Mouse (Mus musculus) embryo, embryonic 9.5 days (tissue): ENCODE data around the gene Ppp3ca.
"Not testable (repeated sequence)": the region's sequence is repeated elsewhere in the genome, so short reads cannot be mapped to it uniquely, and the experiment has no call there.

Source experiments
- DNase-seq: peaks from one replicate; pipeline ENCODE4 v3.0.0-alpha.2; 2017; ENCODE audit errors: extremely low spot score

Ppp3ca gene

DNA sequence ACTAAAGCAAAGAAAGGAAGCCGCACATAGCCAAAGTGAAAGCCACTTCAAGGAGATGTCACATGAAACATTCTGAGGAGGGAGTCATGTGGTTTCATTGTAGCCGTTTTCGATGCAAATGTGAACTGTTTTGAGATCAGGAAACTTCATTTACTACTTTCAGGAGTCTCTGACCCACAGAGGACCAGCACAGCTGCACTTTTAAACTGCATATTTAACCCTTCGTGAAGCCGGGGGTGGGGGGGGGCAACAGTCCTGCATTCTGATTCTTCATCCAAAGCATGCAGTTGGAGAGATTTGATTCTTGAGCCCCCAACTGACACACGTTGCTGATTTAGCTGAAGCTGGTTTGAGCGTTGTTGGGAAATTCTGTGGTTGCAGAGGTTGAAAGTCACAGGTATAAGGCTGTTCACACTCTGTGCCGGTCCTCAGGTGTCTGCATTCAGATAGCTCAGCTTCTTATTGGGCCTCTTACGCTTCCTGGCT lies 18.2 kb downstream of the Ppp3ca start:
- no peak for DNase-seq

DNA sequence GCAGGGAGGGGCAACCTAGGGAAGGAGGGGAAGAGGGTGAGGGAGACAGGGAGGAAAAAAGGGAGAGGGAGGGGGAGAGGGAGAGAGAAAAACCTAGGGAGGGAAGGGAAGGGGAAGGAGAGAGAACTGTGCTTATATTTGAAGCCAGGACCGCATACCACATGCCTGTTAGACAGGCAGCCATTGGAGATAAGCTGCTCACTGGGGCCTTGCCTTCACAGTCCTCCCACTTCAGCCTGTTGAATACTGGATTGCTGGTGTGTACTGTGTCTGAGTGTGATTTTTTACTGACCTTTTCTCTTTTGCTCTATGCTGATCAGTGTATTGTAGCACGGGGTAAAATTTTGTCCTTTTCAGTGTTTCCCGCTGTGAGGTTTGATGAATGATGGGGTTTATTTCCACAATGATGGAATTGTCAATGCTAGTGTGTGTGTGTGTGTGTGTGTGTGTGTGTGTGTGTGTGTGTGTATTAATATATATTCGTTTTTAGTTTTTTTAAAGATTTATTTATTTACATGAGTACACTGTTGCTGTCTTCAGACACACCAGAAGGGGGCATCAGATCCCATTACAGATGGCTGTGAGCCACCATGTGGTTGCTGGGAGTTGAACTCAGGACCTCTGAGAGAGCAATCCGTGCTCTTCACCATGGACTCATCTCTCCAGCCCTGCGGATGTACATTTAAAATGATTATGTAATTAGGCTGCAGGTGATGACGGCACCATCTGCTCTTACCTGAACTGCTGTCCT lies 20.0 kb downstream of the Ppp3ca start:
- no peak for DNase-seq

DNA sequence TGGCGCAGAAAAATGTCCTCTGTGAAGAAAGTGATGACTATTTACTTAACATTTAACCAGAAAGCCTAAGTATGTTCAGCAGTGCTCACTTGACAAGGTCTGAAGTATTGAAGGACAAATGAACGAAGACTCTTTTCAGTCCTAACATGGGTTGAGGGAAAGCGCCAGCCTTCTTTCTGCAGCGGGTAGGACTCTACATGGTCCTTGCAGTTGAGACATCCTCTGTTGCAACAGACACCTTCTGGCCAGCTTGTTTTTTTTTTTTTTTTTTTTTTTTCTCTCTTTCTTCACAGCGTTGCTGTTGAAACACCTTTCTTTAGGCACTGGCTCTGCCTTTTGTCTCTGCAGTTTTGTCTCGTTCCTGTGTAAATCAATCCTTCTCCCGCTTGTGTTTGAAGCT lies 22.1 kb downstream of the Ppp3ca start:
- no peak for DNase-seq

DNA sequence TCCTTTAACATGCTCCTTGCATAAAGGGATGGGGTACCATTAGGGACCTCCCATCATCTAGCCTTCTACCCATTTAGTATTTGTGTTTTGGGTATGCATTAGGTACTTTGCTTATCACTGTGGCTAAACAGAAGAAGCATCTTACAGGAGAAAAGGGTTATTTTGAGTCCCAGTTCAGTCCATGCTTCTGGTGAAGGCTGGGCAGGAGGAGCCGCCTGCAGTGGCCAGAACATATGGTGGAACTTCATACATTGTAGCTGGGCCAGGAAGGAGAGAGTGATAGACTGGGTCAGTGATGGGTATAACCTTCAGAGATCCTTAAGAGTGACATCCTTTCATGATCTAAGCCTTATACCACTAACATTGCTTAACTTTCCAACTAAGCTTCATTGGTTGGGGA lies 23.6 kb downstream of the Ppp3ca start:
- no peak for DNase-seq

DNA sequence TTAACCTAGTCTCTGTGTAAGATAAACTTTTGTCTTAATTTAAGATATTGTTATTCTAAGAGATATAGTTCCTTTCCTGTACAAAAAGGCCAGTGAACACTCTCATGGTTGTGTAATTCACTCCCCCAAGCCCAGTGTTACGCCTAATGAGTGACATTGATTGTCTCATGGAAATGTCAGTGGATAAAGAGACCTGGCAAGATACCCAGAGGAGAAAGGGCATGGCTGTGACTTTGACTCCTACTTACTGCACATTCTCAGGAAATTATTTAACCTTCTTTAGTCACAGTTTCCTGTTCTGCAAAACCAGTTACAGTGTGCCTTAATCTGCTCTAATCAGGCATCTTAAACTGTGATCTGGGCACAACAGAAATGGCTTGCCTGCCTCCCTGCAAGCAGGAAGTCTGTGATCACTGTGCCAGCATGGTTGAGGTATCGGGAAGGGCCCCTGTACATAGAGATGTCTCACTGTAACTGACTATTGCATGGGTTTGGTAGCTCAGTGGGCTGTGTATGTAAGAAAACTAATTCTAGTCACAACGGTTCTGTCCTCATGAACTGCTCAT lies 27.8 kb downstream of the Ppp3ca start:
- DNase-seq: no peak

DNA sequence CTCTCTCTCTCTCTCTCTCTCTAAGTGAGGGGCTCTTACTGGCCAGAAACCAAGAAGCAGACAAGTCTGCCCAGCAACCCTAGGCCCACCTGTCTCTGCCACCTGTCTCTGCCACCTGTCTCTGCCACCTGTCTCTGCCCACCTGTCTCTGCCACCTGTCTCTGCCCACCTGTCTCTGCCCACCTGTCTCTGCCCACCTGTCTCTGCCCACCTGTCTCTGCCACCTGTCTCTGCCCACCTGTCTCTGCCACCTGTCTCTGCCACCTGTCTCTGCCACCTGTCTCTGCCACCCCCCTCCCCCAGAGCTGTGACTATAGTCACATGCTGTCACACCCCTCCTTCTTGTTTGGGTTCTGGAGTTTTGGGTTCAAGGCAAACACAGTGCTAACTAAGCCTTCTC lies 29.8 kb downstream of the Ppp3ca start:
- DNase-seq: not testable (repeated sequence)

DNA sequence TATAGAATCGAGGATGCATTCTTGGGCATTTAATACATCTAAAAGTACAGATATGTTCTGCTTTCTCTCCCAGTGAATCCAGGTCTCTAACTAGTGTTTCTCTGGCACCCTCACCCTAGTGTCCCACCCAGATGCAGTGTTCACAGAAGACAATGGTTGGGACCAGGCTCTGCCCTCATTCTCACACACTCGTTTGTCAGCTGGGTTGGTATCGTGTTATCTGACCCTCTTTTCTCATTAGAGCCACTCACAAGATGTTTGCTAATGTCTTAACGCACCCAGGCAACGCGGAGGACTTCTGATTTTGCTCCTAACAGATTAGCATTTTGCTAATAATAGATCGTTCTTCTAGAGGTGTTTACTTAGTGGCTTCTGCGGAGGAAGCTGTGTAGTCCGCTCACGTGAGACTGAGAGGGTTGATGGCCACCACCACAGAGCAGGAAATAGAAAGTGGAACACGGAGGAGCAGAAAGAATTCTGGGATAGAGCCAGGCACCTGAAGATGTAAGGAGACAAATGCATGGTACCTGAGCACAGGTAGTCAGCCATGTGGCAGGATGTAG lies 30.6 kb downstream of the Ppp3ca start:
- DNase-seq: no peak

DNA sequence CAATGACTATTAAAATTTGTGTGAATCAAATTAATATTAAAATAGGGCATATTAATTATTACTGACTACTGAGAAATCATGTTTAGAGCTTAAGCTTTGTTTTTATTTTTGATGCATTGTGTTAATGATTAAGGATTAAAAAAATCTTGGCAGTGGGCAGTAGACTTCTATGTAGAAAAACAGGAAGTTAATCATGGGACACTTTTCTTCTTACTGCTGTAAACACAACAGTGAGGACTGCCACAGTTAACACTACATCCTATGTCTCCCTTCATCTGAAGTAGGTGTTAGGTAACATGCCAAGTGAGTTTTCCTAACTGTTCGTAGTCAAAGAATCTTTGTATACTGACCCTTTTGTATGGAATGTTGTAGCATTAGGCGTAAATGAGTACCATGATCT lies 32.9 kb downstream of the Ppp3ca start:
- no peak for DNase-seq

DNA sequence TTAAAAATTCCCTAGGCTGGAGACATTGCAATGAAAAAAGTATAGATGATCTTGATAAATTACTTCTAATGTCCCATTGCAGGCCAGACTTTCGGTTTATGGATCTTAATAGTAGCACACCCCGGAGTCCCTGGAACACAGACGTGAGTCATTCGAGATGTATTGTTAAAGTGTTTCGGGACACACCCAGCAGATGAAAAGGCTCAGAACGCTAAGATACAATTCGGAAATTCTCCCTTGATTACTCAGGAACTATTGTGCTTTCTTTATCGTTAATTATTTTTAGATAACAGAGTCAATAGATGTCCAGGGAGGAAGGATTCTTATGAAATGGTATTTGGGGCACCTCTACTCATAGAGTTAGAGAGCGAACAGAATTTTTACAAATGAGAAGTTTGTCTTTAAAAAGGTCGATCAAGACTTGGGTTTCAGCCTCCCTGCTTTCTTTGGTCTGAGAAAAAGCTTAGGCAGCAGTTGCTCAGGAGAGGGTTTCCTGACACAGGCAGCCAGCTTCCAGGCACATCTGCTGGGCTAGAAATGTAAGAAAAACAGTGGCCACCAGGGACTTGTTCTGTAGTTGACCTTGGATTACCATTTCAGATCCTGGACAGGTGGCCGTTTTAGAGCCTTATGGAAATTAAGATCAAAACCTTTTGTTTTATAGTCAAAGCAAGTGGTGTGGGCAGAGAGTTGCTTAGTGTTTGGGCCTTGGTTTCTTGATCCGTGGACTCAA lies 34.8 kb downstream of the Ppp3ca start:
- no peak for DNase-seq

DNA sequence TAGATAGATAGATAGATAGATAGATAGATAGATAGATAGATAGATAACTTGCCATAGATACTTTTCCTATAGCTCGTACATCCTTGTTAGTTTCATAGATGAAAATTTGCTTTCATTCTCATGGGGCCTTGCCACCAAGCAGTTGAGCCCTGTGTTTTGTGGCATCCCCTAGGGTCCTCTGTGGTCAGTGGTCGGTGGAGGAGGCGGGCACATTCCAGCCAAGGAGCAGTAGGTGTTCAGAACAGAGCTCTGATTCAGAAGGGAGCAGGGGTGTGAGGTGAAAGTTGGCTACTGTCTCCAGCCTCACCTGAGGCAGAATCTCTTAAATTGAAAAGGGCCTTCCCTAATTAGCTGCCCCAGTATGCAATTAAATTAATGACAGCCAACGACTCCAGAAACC lies 36.1 kb downstream of the Ppp3ca start:
- no peak for DNase-seq

DNA sequence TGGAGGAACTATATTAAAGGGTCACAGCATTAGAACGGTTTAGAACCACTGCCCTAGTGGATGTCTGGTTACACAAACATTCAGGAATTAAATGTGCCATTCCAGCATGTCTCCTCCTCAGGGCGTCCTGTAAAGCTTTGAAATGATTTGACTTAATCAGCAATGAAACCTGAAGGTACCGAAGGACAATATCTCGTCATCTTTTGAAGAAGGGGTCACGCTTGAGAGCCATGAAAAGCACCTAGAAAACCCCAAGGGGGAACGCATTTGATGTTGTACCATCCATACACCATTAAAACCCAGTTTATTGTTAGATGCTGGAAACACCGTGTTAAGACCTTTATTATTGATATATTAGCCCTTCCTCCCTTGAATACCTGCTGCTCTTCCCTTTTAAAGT lies 36.8 kb downstream of the Ppp3ca start:
- no peak for DNase-seq

DNA sequence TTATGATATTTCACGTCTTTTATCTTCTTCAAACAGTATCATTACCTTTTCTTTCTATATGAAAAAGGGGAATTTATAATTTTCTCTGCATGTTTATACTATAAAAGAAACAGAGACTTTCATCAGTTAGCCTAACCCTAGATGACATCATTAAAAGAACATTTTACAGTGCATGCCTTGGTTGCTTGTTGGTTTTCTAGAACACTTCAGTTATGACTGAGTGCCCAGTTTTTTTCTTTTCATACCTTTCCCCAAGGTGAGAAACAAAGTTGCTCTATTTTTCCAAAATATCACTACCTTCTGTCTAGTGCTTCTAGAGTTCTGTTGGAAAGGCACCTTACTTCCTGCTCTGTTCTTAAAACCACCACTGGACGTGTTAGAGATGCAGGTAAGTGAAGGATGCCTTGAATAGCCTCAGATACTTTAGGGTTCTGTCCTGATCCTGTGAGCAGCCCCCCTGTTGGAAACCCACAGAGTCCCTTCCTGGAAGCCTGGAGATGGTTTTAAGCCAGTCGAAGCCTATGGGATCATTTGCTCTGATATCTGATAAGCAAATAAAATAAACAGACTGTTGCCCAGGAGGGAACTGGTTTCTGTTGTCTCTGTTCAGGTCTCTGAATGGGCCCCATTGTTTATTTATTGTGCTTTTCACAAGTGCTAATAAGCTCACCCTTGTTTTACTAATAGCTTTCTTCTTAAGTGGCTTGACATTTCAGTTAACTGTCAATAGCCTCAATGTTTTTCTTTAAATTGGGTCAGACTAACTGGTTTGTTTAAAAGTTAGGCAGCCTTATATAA lies 37.5 kb downstream of the Ppp3ca start:
- no peak for DNase-seq

DNA sequence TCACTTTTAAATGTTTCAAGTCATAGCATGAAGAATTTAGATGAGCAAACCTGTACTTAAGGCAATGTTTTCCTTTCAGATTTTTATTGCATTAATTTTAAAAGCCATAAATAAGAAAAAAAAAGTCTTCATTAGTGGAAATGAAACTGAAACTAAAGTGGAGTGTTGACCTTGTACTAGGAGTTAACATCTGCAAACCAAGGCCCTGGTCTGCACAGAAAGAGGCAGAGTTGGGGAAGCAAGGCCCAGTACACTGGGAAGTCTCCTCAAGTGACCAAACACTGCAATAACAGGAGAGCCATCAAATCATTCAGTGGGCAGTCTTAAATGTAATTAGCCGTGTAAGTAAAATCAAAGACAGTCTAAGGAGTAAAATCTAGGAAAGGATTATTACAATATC lies 38.3 kb downstream of the Ppp3ca start:
- DNase-seq: no peak

DNA sequence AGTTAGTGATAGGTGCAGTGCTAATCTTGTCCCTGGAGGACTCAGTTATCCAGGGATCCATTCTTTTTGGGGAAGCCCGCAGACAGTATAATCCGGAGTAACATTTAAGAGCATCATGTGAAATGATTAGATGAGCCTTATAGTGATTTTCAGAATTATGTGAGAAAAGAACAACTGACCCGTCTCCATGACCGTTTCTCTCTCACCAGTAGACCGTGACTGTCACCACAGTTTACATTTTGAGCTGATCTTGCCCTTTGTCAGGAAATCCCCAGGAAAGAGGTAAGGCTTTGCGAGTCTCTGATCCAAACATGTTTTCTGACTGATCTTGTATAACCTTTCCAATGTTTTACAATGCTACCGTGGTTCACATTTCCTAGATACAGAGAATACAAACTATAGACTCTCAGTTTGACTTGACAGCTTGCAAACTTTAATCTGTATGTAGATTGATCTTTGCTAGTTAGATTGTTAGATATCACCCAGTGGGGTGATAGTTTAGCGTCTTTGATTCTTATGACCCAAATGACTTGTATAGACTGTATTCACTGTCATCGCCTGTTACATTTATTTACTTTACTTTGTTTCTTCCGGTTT lies 40.5 kb downstream of the Ppp3ca start:
- no peak for DNase-seq

DNA sequence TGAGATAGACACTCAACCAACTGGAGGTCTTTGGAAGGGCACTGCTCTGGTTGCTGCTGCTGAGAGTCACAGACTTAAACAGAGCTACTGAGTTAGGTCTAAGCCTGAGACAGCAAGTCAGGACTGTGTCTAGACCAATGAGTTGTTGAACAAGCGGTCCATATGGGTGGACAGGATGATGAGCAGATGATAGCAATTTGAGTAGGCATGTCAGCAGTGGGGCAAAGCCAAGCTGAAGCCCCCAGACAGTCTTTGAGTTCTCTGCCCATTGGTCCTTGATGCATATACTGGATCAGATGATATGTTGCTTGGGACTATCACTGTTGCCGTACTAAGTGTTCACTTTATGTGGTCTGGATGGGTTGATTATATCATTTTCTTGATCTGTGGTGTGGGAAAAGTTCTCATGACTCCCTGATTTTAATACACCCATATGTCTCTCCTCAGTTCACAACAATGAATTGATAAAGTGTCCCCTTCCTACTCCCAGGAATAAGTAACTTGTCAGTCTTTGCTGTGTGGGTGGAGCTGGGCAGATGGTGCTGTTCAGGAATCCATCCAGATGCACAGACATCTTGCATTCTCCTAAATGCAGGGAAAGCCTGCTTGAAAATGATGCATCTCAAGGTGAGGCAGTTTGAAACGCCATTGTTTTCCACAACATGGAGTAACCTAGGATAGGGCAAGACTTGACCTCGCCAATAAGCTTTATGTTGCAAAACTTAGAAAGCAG lies 44.5 kb downstream of the Ppp3ca start:
- DNase-seq: no peak

DNA sequence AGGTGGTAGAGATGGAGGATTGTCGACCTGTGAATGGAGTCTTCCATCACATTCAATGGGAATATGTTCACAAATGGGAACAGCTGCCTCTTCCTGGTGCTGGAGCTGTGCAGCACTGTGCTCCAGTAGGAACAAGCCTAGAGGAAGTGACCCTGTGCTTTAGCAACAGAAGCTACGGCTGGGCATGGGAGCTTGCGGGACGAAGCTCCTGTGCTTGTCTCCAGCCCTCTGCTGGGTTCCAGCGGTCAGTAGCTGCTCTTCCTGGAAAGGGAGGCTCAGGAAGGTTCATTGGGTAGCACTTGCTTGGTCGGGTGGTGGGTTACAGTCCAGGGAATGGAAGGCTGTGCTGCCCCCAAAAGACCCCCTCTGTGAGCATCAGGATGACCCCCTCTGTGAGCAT lies 46.3 kb downstream of the Ppp3ca start:
- no peak for DNase-seq

DNA sequence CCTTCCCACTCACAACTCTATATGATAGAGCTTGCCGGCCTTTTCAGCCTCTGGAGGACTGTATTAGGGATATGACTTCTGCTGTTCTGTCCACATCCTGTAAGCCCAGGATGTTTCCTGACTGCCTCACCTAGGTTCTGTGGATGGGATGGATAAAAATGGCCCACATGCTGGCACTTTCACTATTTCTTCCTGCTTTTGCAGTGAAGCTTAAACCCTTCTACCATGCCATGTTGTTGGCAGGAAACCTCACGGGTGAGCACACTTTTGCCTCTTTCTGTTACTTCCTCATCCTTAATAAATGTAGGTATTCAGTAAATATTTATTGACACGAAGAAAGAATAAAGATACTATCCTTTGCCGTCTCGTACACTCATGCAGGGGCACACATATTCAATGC lies 48.5 kb downstream of the Ppp3ca start:
- DNase-seq: no peak

DNA sequence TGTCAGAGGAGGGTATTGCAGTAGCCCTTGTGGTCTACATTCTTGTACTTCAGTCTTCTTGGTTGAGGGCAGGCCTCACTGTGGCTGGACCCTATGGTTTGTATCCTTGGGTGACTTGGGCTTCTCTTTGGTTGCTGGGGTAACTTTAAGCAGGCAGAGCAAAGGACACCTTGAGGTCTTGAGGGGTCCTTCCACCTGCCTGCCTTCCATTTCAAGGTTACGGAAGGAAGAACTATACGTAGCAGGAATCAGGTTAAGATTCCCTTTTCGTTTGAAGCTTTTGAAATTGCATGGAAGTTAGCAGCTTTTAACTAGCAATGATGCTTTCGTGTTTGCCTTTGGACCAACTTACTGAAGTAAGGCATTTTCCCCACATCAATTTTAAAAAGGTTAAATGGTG lies 51.3 kb downstream of the Ppp3ca start:
- DNase-seq: no peak

DNA sequence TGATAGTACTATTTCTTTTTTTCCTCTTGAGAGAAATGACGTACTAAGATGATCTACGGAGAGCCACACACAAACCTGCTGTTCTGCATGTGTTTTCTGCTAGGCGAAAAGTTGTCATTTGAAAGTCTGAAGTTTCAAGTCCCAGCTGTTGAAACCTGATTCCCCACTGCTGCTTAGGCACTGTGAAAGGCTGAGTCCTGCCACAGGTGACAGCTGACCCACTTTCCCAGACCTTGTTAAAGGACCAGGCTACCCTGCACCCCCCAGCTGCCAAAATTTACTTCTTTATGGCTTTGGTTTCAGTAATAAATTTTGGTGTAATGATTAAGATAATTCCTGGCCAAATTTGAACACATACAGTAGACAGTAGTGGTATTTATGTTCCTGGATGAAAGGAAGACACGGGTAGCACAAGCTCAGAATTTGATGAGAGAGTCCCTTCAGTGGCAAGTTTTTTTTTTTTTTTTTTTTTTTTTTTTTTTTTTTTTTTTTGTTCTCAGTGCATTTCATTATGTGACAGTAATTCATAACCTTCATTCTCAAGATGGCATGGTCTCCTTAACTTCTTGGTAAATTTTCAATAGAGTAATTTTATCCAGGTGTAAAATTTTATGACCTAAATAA lies 52.0 kb downstream of the Ppp3ca start:
- no peak for DNase-seq

DNA sequence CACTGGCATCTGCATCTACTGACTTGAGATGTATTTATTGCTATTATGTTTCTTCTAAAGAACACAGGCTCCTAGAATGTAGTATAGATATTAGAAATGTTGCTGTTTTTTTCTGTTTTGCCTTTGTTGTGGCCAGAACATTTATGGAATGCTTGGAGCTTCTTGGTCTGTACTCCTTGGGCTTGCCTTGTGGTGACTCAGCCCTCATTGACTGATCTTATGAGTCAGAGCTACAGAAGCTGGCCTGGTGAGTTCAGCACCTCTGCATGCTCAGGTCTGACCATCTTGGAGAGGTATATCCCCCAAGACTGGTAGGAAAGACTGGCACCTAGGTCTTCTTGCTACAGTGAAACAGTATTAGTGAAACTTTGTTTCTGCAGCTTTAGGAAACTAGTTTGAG lies 52.6 kb downstream of the Ppp3ca start:
- DNase-seq: no peak
